In genomic region chr10:69033410-69033809, GRCm38 (mm10) we compare ENCODE assay signal across 18 mouse cellular contexts.
"Had no signal": no experiment of that assay in that cellular context is flagged by ENCODE, and none has a peak within 500 bp of the region (broad histone marks: within the 10 kb centered on the region; RNA-seq: fewer than 3 reads in every experiment).

No protein-coding gene starts in this region.

- H3K36me3 ChIP-seq: lung, embryonic 15.5 days; midbrain, embryonic 13.5 days; midbrain, embryonic 15.5 days; neural tube, embryonic 12.5 days had no signal

- H3K27me3 ChIP-seq: lung, embryonic 15.5 days; megakaryocyte, embryonic 14.5 days; midbrain, embryonic 13.5 days; midbrain, embryonic 15.5 days; neural tube, embryonic 12.5 days had no signal

- H3K4me1 ChIP-seq: lung, embryonic 15.5 days; megakaryocyte, embryonic 14.5 days; midbrain, embryonic 13.5 days; midbrain, embryonic 15.5 days; neural tube, embryonic 12.5 days had no signal

- DNase-seq: liver, postnatal 0 days; lung, adult 2 months; lung, postnatal 14 days; lung, postnatal 36 days; right cerebral cortex, postnatal 25 days; right cerebral cortex, postnatal 4 days; spleen, adult 18-20 months; thymus, adult 2 months; thymus, postnatal 25 days; thymus, postnatal 4 days had no signal

- H3K4me3 ChIP-seq: lung, embryonic 15.5 days; megakaryocyte, embryonic 14.5 days; midbrain, embryonic 13.5 days; midbrain, embryonic 15.5 days; neural tube, embryonic 12.5 days had no signal

- ATAC-seq: liver, postnatal 0 days; lung, postnatal 0 days; midbrain, embryonic 13.5 days; midbrain, embryonic 15.5 days had no signal

- H3K9ac ChIP-seq: liver, postnatal 0 days; lung, embryonic 15.5 days; midbrain, embryonic 13.5 days; midbrain, embryonic 15.5 days; neural tube, embryonic 12.5 days had no signal

- H3K9me3 ChIP-seq: lung, embryonic 15.5 days; midbrain, embryonic 13.5 days; midbrain, embryonic 15.5 days; neural tube, embryonic 12.5 days had no signal

- H3K4me2 ChIP-seq: lung, embryonic 15.5 days; midbrain, embryonic 11.5 days; midbrain, embryonic 13.5 days; midbrain, embryonic 15.5 days; neural tube, embryonic 12.5 days had no signal

- H3K27ac ChIP-seq: lung, embryonic 15.5 days; macrophage; midbrain, embryonic 13.5 days; midbrain, embryonic 15.5 days; neural tube, embryonic 12.5 days had no signal
